Mouse (Mus musculus) inflammation-experienced regulatory T-cells (primary cell): ENCODE measurements around the gene Cryba4. TPM values are rescaled to one million over a fixed set of nuclear protein-coding genes. Genes with fewer than 3 reads are reported as not detected.

Source experiments
- polyA plus RNA-seq, 2 experiments: library from polyadenylated mRNA; unstranded; fragments of 100-300 nt; shearing (Covaris generic); gene quantifications; one replicate each; pipeline ENCODE4 v1.2.1; 2017

Gene Cryba4
- under 1 TPM in 1 of 2 experiments, not detected in 1; 0.38 TPM for polyA plus RNA-seq

GRCm38 (mm10) chr5:112252400-112252799, at the start of gene Cryba4:
TSS of gene Cryba4 (minus strand) at chr5:112252518.

GRCm38 (mm10) chr5:112276267-112276873, 24.1 kb upstream of the Cryba4 start, which contains the start of gene Tpst2:
TSS of gene Tpst2 (plus strand) at chr5:112276691.

GRCm38 (mm10) chr5:112255426-112255825, 3.1 kb upstream of the Cryba4 start, which contains the start of gene Crybb1:
TSS of gene Crybb1 (plus strand) at chr5:112255815.

Other genes with a start within 250 kb of the Cryba4 start
- gene Crybb1, start 3.3 kb upstream of the Cryba4 start, polyA plus RNA-seq = 1 to 10 TPM in 1 of 2 experiments, under 1 TPM in 1; 0.64 to 1.6 TPM
- 100 to 1,000 TPM; 198 to 267 TPM for gene Tpst2, start 24.2 kb upstream of the Cryba4 start, polyA plus RNA-seq
- gene Tfip11, start 73.8 kb upstream of the Cryba4 start, polyA plus RNA-seq = 10 to 100 TPM; 35.2 to 50.2 TPM
- 10 to 100 TPM; 34.0 to 44.1 TPM for gene Srrd, start 90.5 kb upstream of the Cryba4 start, polyA plus RNA-seq
- 10 to 100 TPM; 21.4 to 22.5 TPM for gene Hps4, start 90.6 kb upstream of the Cryba4 start, polyA plus RNA-seq
- 1 to 10 TPM in 1 of 2 experiments, under 1 TPM in 1; 0.61 to 2.4 TPM for gene Gm6583, start 103.5 kb upstream of the Cryba4 start, polyA plus RNA-seq
- gene Asphd2, start 142.3 kb upstream of the Cryba4 start, polyA plus RNA-seq = 1 to 10 TPM in 1 of 2 experiments, under 1 TPM in 1; 0.38 to 1.1 TPM
- 1 to 10 TPM in 1 of 2 experiments, under 1 TPM in 1; 0.10 to 1.4 TPM for gene Gm6588, start 196.9 kb upstream of the Cryba4 start, polyA plus RNA-seq